Mouse (Mus musculus) hematopoietic multipotent progenitor cell, adult 10-12 weeks (in vitro differentiated cells): ENCODE data around the gene Hps1. TPM values are rescaled to one million over a fixed set of nuclear protein-coding genes. Genes with fewer than 3 reads are reported as not detected.

Source experiments
- polyA plus RNA-seq: library from polyadenylated mRNA; stranded (reverse); fragments of >175 nt; gene quantifications from 2 replicates; pipeline ENCODE4 v1.2.3, GENCODE M21; 2012; ENCODE audit warnings: low replicate concordance

Gene Hps1
- 70.9 and 193 TPM in 2 replicates for polyA plus RNA-seq

GRCm38 (mm10) chr19:42779531-42780155, at the start of gene Hps1:
Hps1 (minus strand) TSS chr19:42779978.

GRCm38 (mm10) chr19:42752363-42752931, 27.3 kb downstream of the Hps1 start, which contains the start of gene Pyroxd2:
Pyroxd2 (minus strand) TSS chr19:42752775.

Other genes starting within 250 kb of the Hps1 start
- gene Loxl4, start 167.2 kb downstream of the Hps1 start, polyA plus RNA-seq: not detected in 2 replicates
- 3.1 TPM in 2 replicates for gene Pyroxd2, start 27.2 kb downstream of the Hps1 start, polyA plus RNA-seq